Mouse (Mus musculus) neural tube, embryonic 13.5 days (tissue): Measurements from ENCODE around the gene Nrxn3. TPM values are rescaled to one million over a fixed set of nuclear protein-coding genes. Genes with fewer than 3 reads are reported as not detected.

Source experiments
- ATAC-seq: fragments of 200-750 bp; cut with Nextera tagmentation; 2 replicates; pipeline ENCODE4 v1.8.0; 2017; ENCODE audit warnings: low read depth, mild to moderate bottlenecking, moderate TSS enrichment, moderate library complexity
- H3K27ac ChIP-seq: fragments of 300-500 bp; sonication (generic); replicated peaks from 2 replicates; pipeline ENCODE4 v1.5.1; 2015; ENCODE audit warnings: moderate library complexity, mild to moderate bottlenecking, inconsistent platforms
- H3K27me3 ChIP-seq: fragments of 300-500 bp; sonication (generic); 2 replicates; pipeline ENCODE4 v1.6.1; 2015; ENCODE audit warnings: mild to moderate bottlenecking, inconsistent platforms
- H3K36me3 ChIP-seq: fragments of 300-500 bp; sonication (generic); 2 replicates; pipeline ENCODE4 v1.6.1; 2015; ENCODE audit warnings: mild to moderate bottlenecking, inconsistent platforms
- H3K4me1 ChIP-seq: fragments of 300-500 bp; sonication (generic); replicated peaks from 2 replicates; pipeline ENCODE4 v1.6.1; 2015; ENCODE audit warnings: inconsistent platforms
- H3K4me2 ChIP-seq: fragments of 300-500 bp; sonication (generic); 2 replicates; pipeline ENCODE4 v1.6.1; 2015; ENCODE audit warnings: inconsistent platforms, mild to moderate bottlenecking, moderate library complexity
- H3K4me3 ChIP-seq: fragments of 300-500 bp; sonication (generic); 2 replicates; pipeline ENCODE4 v1.5.1; 2015; ENCODE audit warnings: mild to moderate bottlenecking, inconsistent platforms
- H3K9ac ChIP-seq: fragments of 300-500 bp; sonication (generic); 2 replicates; pipeline ENCODE4 v1.6.1; 2015; ENCODE audit warnings: moderate library complexity, mild to moderate bottlenecking, inconsistent platforms
- H3K9me3 ChIP-seq: fragments of 300-500 bp; sonication (generic); 2 replicates; pipeline ENCODE4 v1.6.1; 2016; ENCODE audit warnings: inconsistent platforms
- WGBS: fragments of 180-500 bp; shearing (Covaris S2); methylation state at CpG from one replicate; pipeline ENCODE4 v1.1.7; 2015; 5-methylcytosine and 5-hydroxymethylcytosine counted together
- polyA plus RNA-seq: library from polyadenylated mRNA; unstranded; fragments of >200 nt; fragmentation: Nextera tagmentation; extraction: Ambion mirVana; gene quantifications from 2 replicates; pipeline ENCODE4 v1.2.1, GENCODE M21; 2015

The Nrxn3 gene
- polyA plus RNA-seq, 1 experiment from 2014 or later = 69.7 TPM

DNA sequence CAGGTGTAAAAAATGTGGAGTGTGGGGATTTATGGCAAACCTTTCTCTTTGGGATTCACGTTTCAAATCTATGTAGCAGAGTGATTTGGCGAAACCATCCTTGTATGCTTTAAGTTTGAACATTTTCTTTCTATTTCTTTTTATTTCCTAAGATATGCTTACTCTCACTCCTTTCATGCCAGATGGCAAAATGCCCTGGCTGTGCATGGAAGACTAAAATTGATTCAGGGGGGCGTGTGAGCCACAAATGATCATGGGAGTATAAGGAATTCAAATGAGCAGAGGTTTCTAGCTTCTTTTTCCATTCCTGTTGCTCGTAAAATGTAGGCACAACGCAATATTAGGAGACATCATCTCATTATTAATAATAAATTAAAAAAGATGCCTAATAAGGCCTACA lies 1211.0 kb downstream of the Nrxn3 start:
- Histone ChIP-seq H3K9ac (no peak overlapping the region), H3K4me3 (no peak overlapping the region), H3K36me3 (no peaks in the 10 kb centered on the region), H3K4me1 (no peaks in the 10 kb centered on the region), H3K27me3 (no peaks in the 10 kb centered on the region), H3K27ac (no peak overlapping the region), H3K9me3 (no peaks in the 10 kb centered on the region), H3K4me2 (no peak overlapping the region)
- 84% methylated on average over 5 of the region's 5 CpGs for WGBS
- no peak for ATAC-seq

- H3K9me3 ChIP-seq = no peaks in the 10 kb centered on the region
- H3K27ac ChIP-seq = no peak overlapping the region
- H3K4me3 ChIP-seq = no peak overlapping the region
- H3K4me1 ChIP-seq = no peaks in the 10 kb centered on the region
- no peak for ATAC-seq
- no peak overlapping the region for H3K4me2 ChIP-seq
- H3K27me3 ChIP-seq = no peaks in the 10 kb centered on the region
- no peak overlapping the region for H3K9ac ChIP-seq
- no peaks in the 10 kb centered on the region for H3K36me3 ChIP-seq
- WGBS = 93% methylated on average over 2 of the region's 2 CpGs
Observed at GRCm38 (mm10) chr12:89940746-89941145, 1218.1 kb downstream of the Nrxn3 start.

DNA sequence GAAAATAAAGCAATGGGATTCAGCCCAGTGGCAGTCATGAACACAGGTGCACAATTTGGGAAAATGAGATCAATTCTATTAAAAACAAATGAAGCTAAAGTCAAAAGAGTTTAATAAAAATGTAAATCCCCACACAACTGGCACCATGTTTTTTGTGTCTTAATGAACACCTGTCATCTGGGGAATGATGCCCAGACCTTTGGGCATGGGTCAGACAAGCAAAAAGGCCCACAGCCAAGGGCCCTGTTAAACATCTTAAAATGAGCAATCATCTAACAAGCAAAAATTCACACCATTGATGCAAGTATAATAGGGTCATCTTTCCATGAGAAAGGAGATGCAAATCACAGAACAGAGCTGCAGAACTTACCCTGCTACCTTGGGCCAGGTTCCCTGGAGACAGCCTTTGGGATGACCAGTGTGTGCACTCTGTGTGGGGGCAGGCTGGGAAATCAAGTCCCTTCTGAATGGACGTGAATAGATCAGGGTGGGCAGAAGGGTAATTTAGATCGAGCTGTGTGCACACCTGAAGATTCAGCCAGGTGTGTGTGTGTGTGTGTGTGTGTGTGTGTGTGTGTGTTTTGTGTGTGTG lies 1223.3 kb downstream of the Nrxn3 start:
- Histone ChIP-seq H3K27ac (no peak overlapping the region), H3K4me2 (no peak overlapping the region), H3K9ac (no peak overlapping the region), H3K36me3 (no peaks in the 10 kb centered on the region), H3K9me3 (no peaks in the 10 kb centered on the region), H3K4me1 (no peaks in the 10 kb centered on the region), H3K4me3 (no peak overlapping the region), H3K27me3 (no peaks in the 10 kb centered on the region)
- WGBS = 81% methylated on average over 2 of the region's 2 CpGs
- no peak for ATAC-seq

- Histone ChIP-seq H3K27ac (no peak overlapping the region), H3K9me3 (no peaks in the 10 kb centered on the region), H3K27me3 (no peaks in the 10 kb centered on the region), H3K4me3 (no peak overlapping the region), H3K4me1 (no peaks in the 10 kb centered on the region), H3K36me3 (no peaks in the 10 kb centered on the region), H3K9ac (no peak overlapping the region), H3K4me2 (no peak overlapping the region)
- WGBS = 81% methylated on average over 5 of the region's 5 CpGs
- ATAC-seq = no peak
Observed at GRCm38 (mm10) chr12:89946522-89946921, 1223.8 kb downstream of the Nrxn3 start.

DNA sequence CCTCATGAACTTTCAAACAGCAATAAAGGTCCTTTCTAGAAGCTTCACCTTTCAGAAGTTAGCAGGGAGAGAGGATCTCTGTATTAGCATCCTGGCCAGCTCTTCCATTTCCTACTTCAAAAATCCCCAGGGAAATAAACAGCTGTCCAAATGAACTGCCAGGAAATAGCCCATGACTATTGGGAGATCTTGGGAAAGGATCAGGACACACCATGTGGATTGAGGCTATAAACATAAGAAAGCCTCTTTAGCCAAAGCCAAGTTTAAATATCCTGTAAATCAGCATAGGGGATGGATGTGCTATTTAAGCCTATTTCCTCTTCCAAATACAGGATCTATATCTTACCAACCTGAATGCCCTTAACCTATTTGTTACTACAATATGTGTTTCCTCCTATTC lies 1230.6 kb downstream of the Nrxn3 start:
- Histone ChIP-seq H3K27me3 (no peaks in the 10 kb centered on the region), H3K4me3 (no peak overlapping the region), H3K4me2 (no peak overlapping the region), H3K9me3 (no peaks in the 10 kb centered on the region), H3K36me3 (no peaks in the 10 kb centered on the region), H3K9ac (no peak overlapping the region), H3K27ac (no peak overlapping the region), H3K4me1 (0 out of 2 replicates have a peak, but pooled peaks cover 8% of the 10 kb centered on the region)
- ATAC-seq = no peak

- H3K4me2 ChIP-seq = no peak overlapping the region
- no peaks in the 10 kb centered on the region for H3K27me3 ChIP-seq
- H3K9ac ChIP-seq = no peak overlapping the region
- 70% methylated on average over 3 of the region's 3 CpGs for WGBS
- H3K36me3 ChIP-seq = no peaks in the 10 kb centered on the region
- ATAC-seq = no peak
- no peaks in the 10 kb centered on the region for H3K9me3 ChIP-seq
- no peak overlapping the region for H3K27ac ChIP-seq
- 0 out of 2 replicates have a peak, but pooled peaks cover 8% of the 10 kb centered on the region for H3K4me1 ChIP-seq
- no peak overlapping the region for H3K4me3 ChIP-seq
Observed at GRCm38 (mm10) chr12:89953649-89954048, 1231.0 kb downstream of the Nrxn3 start.

GRCm38 (mm10) chr12:89954441-89955070 lies 1231.9 kb downstream of the Nrxn3 start:
- H3K36me3 ChIP-seq = no peaks in the 10 kb centered on the region
- no peaks in the 10 kb centered on the region for H3K9me3 ChIP-seq
- H3K9ac ChIP-seq = no peak overlapping the region
- no peak overlapping the region for H3K4me2 ChIP-seq
- WGBS = 63% methylated on average over 5 of the region's 5 CpGs
- 0 out of 2 replicates have a peak, but pooled peaks cover 8% of the 10 kb centered on the region for H3K4me1 ChIP-seq
- H3K27me3 ChIP-seq = no peaks in the 10 kb centered on the region
- no peak for ATAC-seq
- no peak overlapping the region for H3K4me3 ChIP-seq
- no peak overlapping the region for H3K27ac ChIP-seq

DNA sequence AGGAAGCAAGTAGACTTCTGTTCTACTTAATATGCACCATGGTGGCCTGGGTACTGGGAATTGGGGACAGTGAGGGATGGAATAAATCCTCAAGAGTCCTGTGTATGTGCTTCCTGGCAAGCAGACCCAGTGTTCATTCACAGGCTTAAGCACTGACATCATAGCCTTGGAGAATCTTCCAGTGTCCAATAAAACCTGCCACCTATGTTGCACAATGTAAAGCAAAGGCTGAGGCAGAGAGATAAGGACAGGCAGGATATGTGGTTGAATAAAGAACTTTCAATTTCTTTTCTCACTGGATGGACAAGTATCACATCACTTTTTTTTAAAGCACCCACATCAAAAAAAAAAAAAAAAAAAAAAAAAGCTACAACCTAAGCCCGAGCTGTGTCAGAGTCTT lies 1240.4 kb downstream of the Nrxn3 start:
- no peak overlapping the region for H3K27ac ChIP-seq
- WGBS = 83% methylated on average over 1 of the region's 1 CpGs
- no peaks in the 10 kb centered on the region for H3K27me3 ChIP-seq
- no peaks in the 10 kb centered on the region for H3K36me3 ChIP-seq
- H3K9me3 ChIP-seq = no peaks in the 10 kb centered on the region
- no peaks in the 10 kb centered on the region for H3K4me1 ChIP-seq
- no peak overlapping the region for H3K4me2 ChIP-seq
- H3K4me3 ChIP-seq = no peak overlapping the region
- ATAC-seq = no peak
- H3K9ac ChIP-seq = no peak overlapping the region

DNA sequence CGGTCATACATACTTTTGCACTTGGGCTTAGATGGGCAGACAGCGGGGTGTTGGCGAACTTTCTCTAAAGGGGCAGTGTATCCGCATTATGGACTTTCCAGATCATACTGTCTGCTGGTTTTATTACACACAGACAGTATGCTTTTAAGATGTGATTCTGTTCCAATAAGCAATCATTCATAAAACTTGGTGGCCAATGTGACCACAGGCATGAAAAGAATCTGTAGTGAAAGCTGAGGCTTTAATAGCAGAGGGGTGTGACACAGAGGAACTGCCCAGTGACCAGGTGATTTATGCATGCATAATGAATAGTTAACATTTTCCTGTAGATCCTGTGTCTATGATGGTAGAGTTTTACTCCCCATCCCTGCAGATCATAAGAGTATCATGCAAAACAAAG lies 1254.0 kb downstream of the Nrxn3 start:
- H3K4me3 ChIP-seq = no peak overlapping the region
- H3K4me1 ChIP-seq = no peaks in the 10 kb centered on the region
- H3K27ac ChIP-seq = no peak overlapping the region
- H3K4me2 ChIP-seq = no peak overlapping the region
- no peaks in the 10 kb centered on the region for H3K27me3 ChIP-seq
- no peak for ATAC-seq
- H3K36me3 ChIP-seq = no peaks in the 10 kb centered on the region
- no peaks in the 10 kb centered on the region for H3K9me3 ChIP-seq
- H3K9ac ChIP-seq = no peak overlapping the region
- 96% methylated on average over 4 of the region's 4 CpGs for WGBS

DNA sequence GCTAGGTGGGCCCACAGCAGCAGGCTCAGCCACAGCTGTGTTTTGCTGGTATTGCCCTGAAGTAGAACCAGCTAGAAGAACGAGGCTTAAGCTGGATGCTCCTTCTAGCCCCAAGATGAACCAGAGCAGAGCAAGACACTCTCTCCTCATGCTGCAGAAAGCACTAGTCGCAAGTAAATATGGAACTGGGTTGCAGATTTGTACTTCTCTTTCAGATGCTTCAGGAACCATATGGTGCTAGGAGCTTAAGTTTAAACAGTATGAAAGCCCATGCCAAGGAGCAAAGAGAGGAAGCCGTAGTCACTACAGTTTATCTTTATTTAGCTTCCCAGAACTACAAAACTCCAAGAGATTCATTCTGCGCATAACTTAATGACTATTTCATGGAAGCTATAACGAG lies 1254.8 kb downstream of the Nrxn3 start:
- Histone ChIP-seq H3K4me3 (no peak overlapping the region), H3K4me1 (peaks cover 3% of the 10 kb centered on the region), H3K9me3 (no peaks in the 10 kb centered on the region), H3K9ac (no peak overlapping the region), H3K27ac (0 out of 2 replicates have a peak overlapping the region, but pooled peaks have one; percentile 23), H3K27me3 (no peaks in the 10 kb centered on the region), H3K36me3 (no peaks in the 10 kb centered on the region), H3K4me2 (no peak overlapping the region)
- 87% methylated on average over 5 of the region's 5 CpGs for WGBS
- no peak for ATAC-seq

DNA sequence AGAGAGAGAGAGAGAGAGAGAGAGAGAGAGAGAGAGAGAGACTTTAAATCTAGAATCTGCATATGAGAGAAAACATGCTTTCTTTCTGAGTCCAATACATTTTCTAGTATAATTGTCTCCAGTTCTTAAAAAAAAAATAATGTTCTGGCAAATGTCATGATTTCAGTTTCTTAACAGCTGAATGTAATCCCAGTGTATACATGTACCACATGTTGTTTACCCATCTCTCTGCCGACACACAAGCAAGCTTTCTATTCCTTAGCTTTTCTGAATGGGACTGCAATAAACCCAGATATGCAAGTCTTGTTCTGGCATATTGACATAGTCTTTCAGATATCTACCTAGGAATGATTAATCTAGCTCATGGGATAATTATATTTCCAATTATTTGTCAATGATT lies 1256.5 kb downstream of the Nrxn3 start:
- Histone ChIP-seq H3K27me3 (no peaks in the 10 kb centered on the region), H3K9ac (no peak overlapping the region), H3K27ac (no peak overlapping the region), H3K4me1 (peaks cover 18% of the 10 kb centered on the region), H3K9me3 (no peaks in the 10 kb centered on the region), H3K4me3 (no peak overlapping the region), H3K36me3 (no peaks in the 10 kb centered on the region), H3K4me2 (no peak overlapping the region)
- 89% methylated on average over 1 of the region's 1 CpGs for WGBS
- ATAC-seq = no peak

- no peak overlapping the region for H3K4me2 ChIP-seq
- H3K4me1 ChIP-seq = peaks cover 29% of the 10 kb centered on the region
- ATAC-seq = no peak
- no peaks in the 10 kb centered on the region for H3K27me3 ChIP-seq
- peak overlapping the region; percentile 43; the same call in 1 of the 2 replicates for H3K27ac ChIP-seq
- no peaks in the 10 kb centered on the region for H3K9me3 ChIP-seq
- 39% methylated on average over 5 of the region's 5 CpGs for WGBS
- H3K9ac ChIP-seq = no peak overlapping the region
- no peak overlapping the region for H3K4me3 ChIP-seq
- H3K36me3 ChIP-seq = no peaks in the 10 kb centered on the region
Observed at GRCm38 (mm10) chr12:89982445-89982844, 1259.8 kb downstream of the Nrxn3 start.

DNA sequence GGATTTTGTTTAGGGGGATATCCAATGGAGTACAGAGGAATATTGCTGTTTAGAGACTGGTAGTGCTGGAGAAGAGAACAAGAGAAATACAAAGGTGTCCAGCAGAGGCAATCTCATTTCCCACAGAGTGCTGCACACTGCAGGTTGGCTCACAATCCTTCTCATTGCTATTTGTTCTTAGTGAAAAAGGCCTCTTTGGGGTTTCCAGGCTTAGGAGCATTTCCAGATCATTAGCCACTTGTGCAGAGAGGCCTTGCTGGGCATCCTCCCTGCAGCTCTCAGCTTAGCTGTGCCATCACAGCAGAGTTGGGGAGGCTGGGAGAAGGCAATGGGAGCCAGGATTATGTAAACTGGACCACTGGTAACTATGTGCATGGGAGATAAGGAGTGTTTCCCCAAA lies 1260.7 kb downstream of the Nrxn3 start:
- H3K36me3 ChIP-seq = no peaks in the 10 kb centered on the region
- peaks cover 31% of the 10 kb centered on the region for H3K4me1 ChIP-seq
- H3K27me3 ChIP-seq = no peaks in the 10 kb centered on the region
- ATAC-seq = no peak
- no peaks in the 10 kb centered on the region for H3K9me3 ChIP-seq
- no peak overlapping the region for H3K4me3 ChIP-seq
- peak overlapping the region; percentile 43 for H3K27ac ChIP-seq
- no peak overlapping the region for H3K4me2 ChIP-seq
- H3K9ac ChIP-seq = no peak overlapping the region
